Mouse (Mus musculus) liver, adult 2 months (tissue): ENCODE measurements around the gene Rabggta. TPM values are rescaled to one million over a fixed set of nuclear protein-coding genes. Genes with fewer than 3 reads are reported as not detected.

Experiments
- DNase-seq: peaks from one replicate; pipeline ENCODE4 v3.0.0-alpha.2; 2011; ENCODE audit warnings: low read depth, low spot score; ENCODE audit errors: extremely low read depth
- H3K27ac ChIP-seq: fragments of 200-500 bp; replicated peaks from 2 replicates; pipeline ENCODE4 v1.5.1; 2012; ENCODE audit warnings: low read depth, mild to moderate bottlenecking, control low read depth, inconsistent platforms, low read length; ENCODE audit not compliant: insufficient read depth
- H3K27me3 ChIP-seq: fragments of 200-500 bp; 2 replicates; pipeline ENCODE4 v1.6.1; 2012; ENCODE audit warnings: mild to moderate bottlenecking, moderate library complexity, low read length, inconsistent platforms; ENCODE audit not compliant: control insufficient read depth, insufficient read depth
- H3K36me3 ChIP-seq: fragments of 200-500 bp; 2 replicates; pipeline ENCODE4 v1.6.1; 2012; ENCODE audit warnings: low read length, inconsistent platforms; ENCODE audit not compliant: control insufficient read depth, insufficient read depth
- H3K4me1 ChIP-seq: fragments of 200-500 bp; 2 replicates; pipeline ENCODE4 v1.6.1; 2011; ENCODE audit warnings: low read length; ENCODE audit not compliant: control insufficient read depth, insufficient read depth
- H3K4me3 ChIP-seq: fragments of 200-500 bp; 2 replicates; pipeline ENCODE4 v1.5.1; 2011; ENCODE audit warnings: low read depth, mild to moderate bottlenecking, control low read depth, low read length, moderate library complexity; ENCODE audit not compliant: insufficient read depth
- H3K79me2 ChIP-seq: fragments of 200-500 bp; 2 replicates; pipeline ENCODE4 v1.6.1; 2012; ENCODE audit warnings: inconsistent platforms, mild to moderate bottlenecking, low read length, moderate library complexity; ENCODE audit not compliant: control insufficient read depth, insufficient read depth
- H3K9ac ChIP-seq: fragments of 200-500 bp; 2 replicates; pipeline ENCODE4 v1.6.1; 2012; ENCODE audit warnings: low read depth, mild to moderate bottlenecking, control low read depth, inconsistent platforms, low read length
- CTCF ChIP-seq: fragments of 200-500 bp; IDR thresholded peaks from 2 replicates; pipeline ENCODE4 v1.5.1; 2011; ENCODE audit warnings: low read depth, low read length, control low read depth
- POLR2A ChIP-seq: fragments of 200-500 bp; IDR thresholded peaks from 2 replicates; pipeline ENCODE4 v1.6.1; 2011; ENCODE audit warnings: low read length, control low read depth; ENCODE audit not compliant: insufficient read depth; ENCODE audit errors: extremely low read depth
- WGBS: fragments of 180-500 bp; shearing (Covaris S2); methylation state at CpG from one replicate; pipeline ENCODE4 v1.1.7; 2018; 5-methylcytosine and 5-hydroxymethylcytosine counted together
- polyA plus RNA-seq: library from polyadenylated mRNA; depleted of rRNA; stranded (reverse); fragments of >200 nt; gene quantifications from 2 replicates; pipeline ENCODE4 v1.2.3, GENCODE M21; 2012
- total RNA-seq: library from RNA; depleted of rRNA; stranded (reverse); fragments of >200 nt; gene quantifications from 2 replicates; pipeline ENCODE4 v1.2.3, GENCODE M21; 2014

The Rabggta gene
- total and polyA plus RNA-seq, 2 experiments, result 28.7 to 64.0 TPM

GRCm38 (mm10) chr14:55706051-55706600 is 15.9 kb downstream of the Rabggta start:
- Histone ChIP-seq H3K27me3 (no peaks in the 10 kb centered on the region), H3K9ac (no peak overlapping the region), H3K79me2 (no peaks in the 10 kb centered on the region), H3K4me1 (no peaks in the 10 kb centered on the region; the same call in 1 of the 2 replicates), H3K27ac (no peak overlapping the region), H3K4me3 (no peak overlapping the region), H3K36me3 (peaks cover 9% of the 10 kb centered on the region; the same call in 1 of the 2 replicates)
- TF ChIP-seq POLR2A (no peak), CTCF (no peak)
- WGBS, result 75% methylated on average over 8 of the region's 8 CpGs
- no peak for DNase-seq

- no peak overlapping the region for H3K27ac ChIP-seq
- H3K9ac ChIP-seq, result no peak overlapping the region
- WGBS, result 86% methylated on average over 6 of the region's 6 CpGs
- H3K79me2 ChIP-seq, result no peaks in the 10 kb centered on the region
- DNase-seq, result no peak
- TF ChIP-seq CTCF, result no peak
- TF ChIP-seq POLR2A, result no peak
- no peaks in the 10 kb centered on the region for H3K4me1 ChIP-seq
- no peaks in the 10 kb centered on the region for H3K27me3 ChIP-seq
- H3K4me3 ChIP-seq, result no peak overlapping the region
- H3K36me3 ChIP-seq, result peaks cover 6% of the 10 kb centered on the region; the same call in 1 of the 2 replicates
These were observed 19.3 kb downstream of the Rabggta start for GRCm38 (mm10) chr14:55702761-55703160.

- peaks cover 6% of the 10 kb centered on the region; the same call in 1 of the 2 replicates for H3K36me3 ChIP-seq
- H3K27ac ChIP-seq, result no peak overlapping the region
- WGBS, result 87% methylated on average over 9 of the region's 9 CpGs
- no peak overlapping the region for H3K4me3 ChIP-seq
- no peaks in the 10 kb centered on the region for H3K27me3 ChIP-seq
- no peak overlapping the region for H3K9ac ChIP-seq
- no peak for DNase-seq
- no peaks in the 10 kb centered on the region for H3K79me2 ChIP-seq
- TF ChIP-seq CTCF (no peak), POLR2A (no peak)
- H3K4me1 ChIP-seq, result no peaks in the 10 kb centered on the region
These were observed 20.9 kb downstream of the Rabggta start for GRCm38 (mm10) chr14:55701131-55701530.

- no peak for TF ChIP-seq CTCF
- TF ChIP-seq POLR2A, result no peak
- DNase-seq, result peak; percentile 36
- H3K4me3 ChIP-seq, result no peak overlapping the region
- H3K36me3 ChIP-seq, result no peaks in the 10 kb centered on the region
- H3K27me3 ChIP-seq, result no peaks in the 10 kb centered on the region
- no peak overlapping the region for H3K9ac ChIP-seq
- H3K79me2 ChIP-seq, result no peaks in the 10 kb centered on the region
- peak overlapping the region; percentile 6; the same call in 1 of the 2 replicates for H3K27ac ChIP-seq
- no peaks in the 10 kb centered on the region for H3K4me1 ChIP-seq
- WGBS, result 84% methylated on average over 4 of the region's 4 CpGs
These were observed 24.8 kb downstream of the Rabggta start for GRCm38 (mm10) chr14:55697226-55697625.

- no peaks in the 10 kb centered on the region for H3K79me2 ChIP-seq
- TF ChIP-seq POLR2A (no peak), CTCF (no peak)
- no peak overlapping the region for H3K27ac ChIP-seq
- H3K36me3 ChIP-seq, result no peaks in the 10 kb centered on the region
- no peak overlapping the region for H3K4me3 ChIP-seq
- H3K27me3 ChIP-seq, result no peaks in the 10 kb centered on the region
- no peaks in the 10 kb centered on the region for H3K4me1 ChIP-seq
- H3K9ac ChIP-seq, result no peak overlapping the region
- WGBS, result 81% methylated on average over 10 of the region's 10 CpGs
- no peak for DNase-seq
These were observed 32.6 kb downstream of the Rabggta start for GRCm38 (mm10) chr14:55689433-55689832.

GRCm38 (mm10) chr14:55682118-55682493 is 40.0 kb downstream of the Rabggta start:
- TF ChIP-seq CTCF (no peak), POLR2A (no peak)
- Histone ChIP-seq H3K4me3 (peak overlapping the region; percentile 77), H3K27ac (no peak overlapping the region), H3K9ac (no peak overlapping the region), H3K4me1 (peaks cover 6% of the 10 kb centered on the region), H3K27me3 (no peaks in the 10 kb centered on the region), H3K36me3 (peaks cover 23% of the 10 kb centered on the region), H3K79me2 (no peaks in the 10 kb centered on the region)
- 13% methylated on average over 3 of the region's 3 CpGs for WGBS
- no peak for DNase-seq
